Mouse (Mus musculus): ENCODE data around the gene Chst8. TPM values are rescaled to one million over a fixed set of nuclear protein-coding genes. Genes with fewer than 3 reads are reported as not detected.
A peak's percentile ranks its signal among the peaks of the same experiment; 100 is the strongest.

The Chst8 gene
- polyA plus RNA-seq, 1 experiment from 2014 or later = 5.7 TPM

DNA sequence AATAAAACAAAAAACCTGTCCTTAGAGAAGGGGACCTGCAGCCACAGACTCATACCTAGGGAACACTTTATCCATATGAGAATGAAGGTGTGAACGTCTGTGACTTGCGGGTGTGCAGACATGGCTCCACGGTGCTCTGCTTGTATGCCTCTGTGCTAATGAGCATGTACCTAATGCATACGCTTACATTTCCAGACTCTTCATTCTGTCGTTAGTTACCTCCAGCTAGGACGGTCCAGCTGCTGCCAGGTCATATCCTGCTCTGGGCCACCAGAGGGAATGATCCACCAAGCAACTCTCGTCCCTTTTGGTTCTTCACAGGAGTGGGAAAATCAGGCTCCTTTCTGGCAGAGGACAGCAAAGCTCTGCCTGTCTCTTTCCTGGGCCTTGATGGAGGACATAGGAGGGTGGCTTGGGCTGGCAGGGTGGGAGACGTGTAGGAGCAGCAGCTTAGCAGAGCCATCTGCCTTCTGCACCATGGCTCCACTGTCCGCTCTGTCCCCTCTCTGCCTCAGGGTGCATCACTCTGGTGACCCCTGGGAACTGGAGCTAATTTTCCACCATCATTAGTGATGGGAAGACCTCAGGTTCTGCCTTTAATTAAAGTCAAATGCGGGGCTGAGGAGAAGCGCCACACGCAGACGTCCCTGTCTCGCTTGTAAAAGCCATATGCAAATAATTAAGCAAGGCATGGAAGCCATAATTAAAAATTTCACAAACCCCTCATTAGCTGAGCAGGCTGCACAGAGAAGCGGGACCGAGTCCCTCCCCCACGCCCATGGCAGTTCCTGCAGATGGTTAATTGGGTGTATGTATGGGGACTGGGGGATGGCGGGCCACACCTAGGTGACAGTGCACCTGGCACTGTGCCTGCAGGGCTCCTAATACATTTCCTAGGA, 48.0 kb downstream of the Chst8 start:
- WGBS = 58% methylated on average over 18 of the region's 18 CpGs
- no peak for DNase-seq (ENCODE audit: extremely low spot score, low spot score)

DNA sequence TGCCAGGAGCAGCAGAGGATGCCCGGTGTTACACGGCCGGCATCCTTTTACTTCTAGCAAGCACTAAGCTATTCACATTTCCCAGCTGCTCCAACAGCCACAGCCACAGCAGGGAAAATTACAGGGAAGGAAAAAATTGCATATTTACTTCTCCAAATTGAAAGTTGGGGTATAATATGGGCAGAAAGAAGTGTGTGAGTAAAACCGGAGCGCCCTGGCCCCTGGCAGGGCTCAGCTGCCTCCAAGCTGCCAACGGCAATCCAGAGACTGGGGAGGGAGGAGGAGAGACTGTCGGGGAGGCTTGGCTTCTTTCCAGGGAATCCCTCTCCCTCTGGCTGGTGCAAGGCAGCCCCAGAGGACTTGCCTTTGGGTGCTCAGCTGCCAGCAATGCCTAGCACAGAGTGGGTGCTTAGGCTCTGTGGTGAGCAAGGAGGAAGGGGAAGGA, 53.1 kb downstream of the Chst8 start:
- DNase-seq (ENCODE audit: extremely low spot score, low spot score) = no peak
- no peaks in the 10 kb centered on the region for H3K9me3 ChIP-seq
- 86% methylated on average over 7 of the region's 7 CpGs for WGBS
- peaks cover 25% of the 10 kb centered on the region for H3K4me1 ChIP-seq
- H3K27me3 ChIP-seq (ENCODE audit: poor library complexity, severe bottlenecking) = no peaks in the 10 kb centered on the region
- no peaks in the 10 kb centered on the region for H3K36me3 ChIP-seq (replicated peaks)
- no peak overlapping the region for H3K4me3 ChIP-seq
- no peak overlapping the region for H3K27ac ChIP-seq

More for the DNA sequence above, 48.0 kb downstream of the Chst8 start:
- Histone ChIP-seq H3K36me3 (replicated peaks) (no peaks in the 10 kb centered on the region), H3K27ac (peak overlapping the region; percentile 62), H3K27me3 (ENCODE audit: poor library complexity, severe bottlenecking) (no peaks in the 10 kb centered on the region), H3K9me3 (no peaks in the 10 kb centered on the region), H3K4me1 (peaks cover 32% of the 10 kb centered on the region), H3K4me3 (no peak overlapping the region)

DNA sequence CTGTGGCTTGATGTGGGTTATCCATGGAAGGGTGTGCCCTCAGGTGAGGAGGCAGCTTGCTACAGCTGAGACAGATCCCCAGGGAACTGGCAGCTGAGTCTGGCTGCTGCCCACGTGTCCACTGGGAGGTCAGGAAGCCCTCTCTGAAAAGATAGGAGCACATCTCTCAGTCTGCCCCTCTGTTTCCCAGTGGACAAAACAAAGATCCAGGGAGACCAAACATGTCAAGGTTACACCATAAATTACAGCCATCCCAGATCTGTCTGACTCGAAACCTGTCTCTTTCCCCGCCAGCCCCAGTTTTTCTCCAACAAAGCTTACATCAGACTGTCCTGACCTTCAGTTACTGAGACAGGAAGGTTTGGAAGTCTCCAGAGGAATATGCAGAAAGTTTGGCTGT, 53.8 kb downstream of the Chst8 start:
- Histone ChIP-seq H3K27me3 (ENCODE audit: poor library complexity, severe bottlenecking) (no peaks in the 10 kb centered on the region), H3K36me3 (replicated peaks) (no peaks in the 10 kb centered on the region), H3K4me1 (peaks cover 24% of the 10 kb centered on the region), H3K9me3 (no peaks in the 10 kb centered on the region), H3K4me3 (no peak overlapping the region), H3K27ac (no peak overlapping the region)
- 83% methylated on average over 3 of the region's 3 CpGs for WGBS
- DNase-seq (ENCODE audit: extremely low spot score, low spot score) = no peak

DNA sequence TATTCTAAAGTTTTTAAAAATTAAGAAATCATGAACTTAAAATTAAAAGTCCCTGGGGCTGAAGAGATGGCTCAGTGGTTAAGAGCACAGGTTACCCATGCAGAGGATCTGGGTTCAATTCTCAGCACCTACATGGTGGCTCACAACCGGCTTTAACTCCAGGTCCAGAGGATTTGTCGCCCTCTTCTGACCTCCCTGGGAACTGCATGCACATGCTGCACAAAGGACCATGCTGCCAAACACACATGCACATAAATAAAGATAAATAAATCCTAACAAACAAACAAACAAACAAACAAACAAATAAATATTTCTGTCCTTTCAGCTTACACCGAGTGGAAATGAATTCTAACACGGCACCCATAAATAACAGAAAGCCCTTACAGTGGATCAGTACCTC, 55.0 kb downstream of the Chst8 start:
- no peaks in the 10 kb centered on the region for H3K27me3 ChIP-seq (ENCODE audit: poor library complexity, severe bottlenecking)
- no peak overlapping the region for H3K4me3 ChIP-seq
- H3K9me3 ChIP-seq = no peaks in the 10 kb centered on the region
- no peak overlapping the region for H3K27ac ChIP-seq
- DNase-seq (ENCODE audit: extremely low spot score, low spot score) = no peak
- whole genome bisulfite sequencing = 82% methylated on average over 4 of the region's 4 CpGs
- peaks cover 28% of the 10 kb centered on the region for H3K4me1 ChIP-seq
- H3K36me3 ChIP-seq (replicated peaks) = no peaks in the 10 kb centered on the region

DNA sequence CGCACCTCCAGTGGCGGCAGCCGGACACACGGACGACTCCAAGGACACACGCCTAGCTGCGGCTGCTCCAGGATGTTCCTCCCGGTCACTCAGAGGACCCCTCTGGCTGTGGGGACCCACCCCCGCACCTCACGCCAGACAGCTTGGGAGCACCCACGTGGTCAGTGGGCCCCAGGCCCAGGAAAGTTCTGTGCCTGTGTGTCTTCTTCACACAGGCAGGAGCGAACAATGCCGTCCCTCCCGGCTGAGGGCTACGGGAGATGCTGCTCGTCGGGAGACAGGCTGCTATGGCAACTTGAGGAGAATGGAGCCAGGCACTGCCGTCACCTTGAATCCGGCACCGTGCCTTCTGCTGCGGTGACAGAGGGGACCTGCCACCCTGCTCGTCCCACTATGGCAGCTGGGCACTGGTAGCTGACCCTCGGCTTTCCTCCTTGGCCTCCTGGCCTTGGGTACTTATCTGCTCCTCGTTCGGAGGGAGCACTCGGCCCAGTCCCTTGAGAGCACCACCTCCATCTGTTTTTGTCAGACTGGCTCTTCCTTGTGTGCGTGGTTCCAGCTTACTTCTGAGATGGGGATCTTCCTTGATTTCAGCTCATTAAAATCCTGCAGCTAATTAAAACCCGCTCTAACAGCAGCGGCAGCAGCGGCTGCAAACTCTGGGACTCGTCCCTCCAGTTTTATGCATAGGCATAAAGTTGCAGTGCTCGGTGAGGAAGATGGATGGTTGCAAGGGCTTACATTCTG, 59.2 kb downstream of the Chst8 start:
- H3K4me3 ChIP-seq = no peak overlapping the region
- DNase-seq (ENCODE audit: extremely low spot score, low spot score) = no peak

DNA sequence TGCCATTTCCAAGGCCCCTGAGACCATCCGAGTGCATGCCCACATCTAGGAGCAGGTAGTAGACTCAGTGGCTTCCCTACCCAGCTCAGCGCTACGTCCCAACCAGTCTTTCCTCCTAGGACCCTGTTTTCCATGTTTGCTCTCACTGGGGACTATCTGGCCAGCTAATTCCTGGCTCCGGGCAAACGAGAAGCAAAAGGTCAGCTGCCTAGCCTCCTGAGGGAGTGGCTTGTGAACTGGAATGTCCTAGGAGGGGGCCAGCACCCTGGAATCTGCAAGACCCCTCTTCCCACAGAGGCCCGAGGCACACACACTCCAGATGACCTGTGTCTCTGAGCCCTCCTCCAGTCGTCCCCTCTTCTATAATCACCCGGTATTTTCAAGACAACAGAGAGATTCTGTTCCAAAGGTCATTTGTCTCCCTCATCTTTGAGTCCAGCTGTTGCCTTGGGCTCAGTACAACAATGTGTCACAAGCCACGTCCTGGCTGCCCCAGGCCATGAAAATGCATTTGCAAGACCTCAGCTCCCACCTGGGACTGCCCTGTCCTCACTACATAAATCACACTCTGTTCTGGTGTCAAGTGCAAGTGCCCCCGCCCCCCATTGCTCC, 60.3 kb downstream of the Chst8 start:
- Histone ChIP-seq H3K4me1 (peaks cover 50% of the 10 kb centered on the region), H3K4me3 (no peak overlapping the region), H3K27ac (peak overlapping the region; percentile 73), H3K36me3 (replicated peaks) (no peaks in the 10 kb centered on the region), H3K27me3 (ENCODE audit: poor library complexity, severe bottlenecking) (no peaks in the 10 kb centered on the region), H3K9me3 (peaks cover 3% of the 10 kb centered on the region; the same call in 1 of the 2 replicates)
- 51% methylated on average over 10 of the region's 10 CpGs for WGBS
- no peak for DNase-seq (ENCODE audit: extremely low spot score, low spot score)

More for the DNA sequence above, 59.2 kb downstream of the Chst8 start:
- Histone ChIP-seq H3K9me3 (peaks cover 3% of the 10 kb centered on the region; the same call in 1 of the 2 replicates), H3K4me1 (peaks cover 47% of the 10 kb centered on the region), H3K36me3 (replicated peaks) (no peaks in the 10 kb centered on the region), H3K27ac (peak overlapping the region; percentile 73), H3K27me3 (ENCODE audit: poor library complexity, severe bottlenecking) (no peaks in the 10 kb centered on the region)
- 80% methylated on average over 32 of the region's 32 CpGs for WGBS

DNA sequence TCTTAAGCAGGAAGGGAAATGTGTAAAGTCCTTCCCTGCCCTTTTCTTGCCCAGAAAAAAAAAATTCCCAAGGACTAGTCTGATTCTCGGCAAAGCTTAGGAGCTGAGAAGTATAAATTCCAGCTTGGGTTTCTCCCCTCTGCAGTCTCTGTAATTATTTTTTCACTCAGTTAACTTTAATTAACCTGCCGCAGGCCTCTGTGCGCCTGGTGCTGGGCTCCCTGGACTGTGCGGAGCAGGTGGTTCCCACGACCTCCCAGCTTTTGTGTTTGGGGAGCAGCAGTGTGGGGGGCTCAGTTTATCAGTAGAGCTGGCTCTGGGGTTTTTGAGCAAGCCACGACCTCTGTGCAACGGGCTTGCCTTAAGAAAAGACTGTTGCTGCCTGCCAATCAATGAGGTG, 62.2 kb downstream of the Chst8 start:
- no peak for DNase-seq (ENCODE audit: extremely low spot score, low spot score)
- Histone ChIP-seq H3K4me3 (no peak overlapping the region), H3K27me3 (ENCODE audit: poor library complexity, severe bottlenecking) (no peaks in the 10 kb centered on the region), H3K36me3 (replicated peaks) (no peaks in the 10 kb centered on the region), H3K27ac (peak overlapping the region; percentile 73), H3K4me1 (peaks cover 60% of the 10 kb centered on the region), H3K9me3 (peaks cover 3% of the 10 kb centered on the region; the same call in 1 of the 2 replicates)
- WGBS = 44% methylated on average over 7 of the region's 7 CpGs

DNA sequence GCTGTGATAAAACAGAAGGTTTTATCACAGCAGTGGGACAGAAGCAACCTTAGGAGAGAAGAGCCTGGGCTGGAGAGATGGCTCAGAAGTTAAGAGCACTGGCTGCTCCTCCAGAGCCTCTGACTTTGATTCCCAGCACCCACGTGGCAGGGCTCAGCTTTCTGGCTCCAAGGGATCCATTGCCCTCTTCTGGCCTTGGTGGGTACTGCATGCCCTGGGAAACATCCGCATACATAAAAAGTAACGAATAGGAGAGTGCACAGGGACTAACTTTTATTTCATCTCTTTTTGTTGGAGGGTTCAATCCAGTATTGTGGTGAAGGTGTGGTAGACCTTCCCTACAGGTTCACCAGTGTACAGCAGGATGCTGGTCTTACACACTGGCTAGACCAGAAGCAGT, 62.8 kb downstream of the Chst8 start:
- Histone ChIP-seq H3K4me3 (no peak overlapping the region), H3K27ac (peak overlapping the region; percentile 73), H3K4me1 (peaks cover 60% of the 10 kb centered on the region), H3K27me3 (ENCODE audit: poor library complexity, severe bottlenecking) (no peaks in the 10 kb centered on the region), H3K36me3 (replicated peaks) (no peaks in the 10 kb centered on the region), H3K9me3 (peaks cover 3% of the 10 kb centered on the region; the same call in 1 of the 2 replicates)
- 48% methylated on average over 3 of the region's 3 CpGs for WGBS
- peak; percentile 51 for DNase-seq (ENCODE audit: extremely low spot score, low spot score)

DNA sequence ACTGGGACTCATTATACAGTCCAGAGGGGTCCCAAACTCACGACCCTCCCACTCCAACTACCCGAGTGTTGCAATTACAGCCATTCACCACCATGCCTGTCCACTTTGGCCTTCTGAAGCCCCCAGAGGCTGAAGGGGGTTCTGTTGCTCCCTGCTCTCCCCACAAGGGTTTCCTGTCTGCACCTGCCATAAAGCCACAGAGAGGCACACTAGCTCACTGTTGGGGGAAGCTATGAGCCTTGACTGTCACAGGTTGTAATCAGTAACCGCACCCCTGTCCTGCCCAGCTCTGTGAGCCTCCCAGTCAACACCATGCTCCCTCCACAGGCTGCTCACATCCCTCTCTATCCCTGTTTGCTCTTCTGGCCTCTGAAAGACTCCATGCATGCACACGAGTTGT, 64.0 kb downstream of the Chst8 start:
- Histone ChIP-seq H3K9me3 (peaks cover 3% of the 10 kb centered on the region; the same call in 1 of the 2 replicates), H3K27ac (0 out of 2 replicates have a peak overlapping the region, but pooled peaks have one; percentile 16), H3K4me1 (peaks cover 52% of the 10 kb centered on the region), H3K4me3 (no peak overlapping the region), H3K36me3 (replicated peaks) (no peaks in the 10 kb centered on the region), H3K27me3 (ENCODE audit: poor library complexity, severe bottlenecking) (no peaks in the 10 kb centered on the region)
- DNase-seq (ENCODE audit: extremely low spot score, low spot score) = no peak
- 73% methylated on average over 4 of the region's 4 CpGs for WGBS

DNA sequence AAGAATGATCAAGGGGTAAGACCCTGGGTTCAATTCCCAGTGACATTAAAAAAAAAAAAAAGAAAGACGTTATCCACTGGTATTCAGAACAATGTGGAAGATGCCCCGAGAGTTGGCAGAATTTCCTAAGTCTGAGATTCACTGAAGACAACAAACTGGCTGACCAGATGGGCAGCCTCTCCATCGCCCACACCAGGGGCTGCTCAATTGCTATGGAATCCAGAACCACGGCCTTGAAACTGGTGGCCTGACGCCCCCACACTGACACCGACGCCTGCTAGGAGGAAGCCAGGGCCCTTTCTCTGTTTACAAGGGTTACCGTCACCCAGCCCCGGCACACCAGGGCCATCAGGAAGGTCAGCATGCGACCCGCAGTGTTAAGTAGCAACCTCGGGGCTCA, 64.8 kb downstream of the Chst8 start:
- H3K27me3 ChIP-seq (ENCODE audit: poor library complexity, severe bottlenecking) = no peaks in the 10 kb centered on the region
- H3K9me3 ChIP-seq = peaks cover 3% of the 10 kb centered on the region; the same call in 1 of the 2 replicates
- H3K27ac ChIP-seq = 0 out of 2 replicates have a peak overlapping the region, but pooled peaks have one; percentile 10
- H3K4me1 ChIP-seq = peaks cover 46% of the 10 kb centered on the region
- DNase-seq (ENCODE audit: extremely low spot score, low spot score) = no peak
- 84% methylated on average over 12 of the region's 12 CpGs for WGBS
- H3K4me3 ChIP-seq = no peak overlapping the region
- H3K36me3 ChIP-seq (replicated peaks) = no peaks in the 10 kb centered on the region

DNA sequence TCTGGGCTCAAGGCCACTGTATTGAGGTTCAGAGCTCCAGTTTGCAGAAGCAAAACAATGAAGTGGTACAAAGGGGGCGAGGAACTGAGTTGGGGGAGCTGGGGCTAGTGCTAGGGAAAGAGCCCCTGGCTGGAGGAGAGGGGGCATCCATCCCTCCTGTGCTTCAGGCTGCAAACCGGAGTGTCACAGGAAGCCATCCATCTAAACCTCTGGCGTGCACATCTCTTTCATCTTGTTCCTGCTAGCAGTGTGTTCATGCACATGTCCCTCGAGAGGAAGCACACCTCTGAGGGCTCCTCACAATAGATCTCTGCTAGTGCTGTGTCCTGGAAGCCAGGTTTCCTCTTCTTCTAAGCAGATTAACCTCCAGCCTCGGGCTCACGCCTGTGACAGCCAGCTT, 65.9 kb downstream of the Chst8 start:
- peaks cover 3% of the 10 kb centered on the region; the same call in 1 of the 2 replicates for H3K9me3 ChIP-seq
- DNase-seq (ENCODE audit: extremely low spot score, low spot score) = no peak
- no peaks in the 10 kb centered on the region for H3K27me3 ChIP-seq (ENCODE audit: poor library complexity, severe bottlenecking)
- WGBS = 72% methylated on average over 6 of the region's 6 CpGs
- peaks cover 44% of the 10 kb centered on the region for H3K4me1 ChIP-seq
- no peak overlapping the region for H3K4me3 ChIP-seq
- H3K36me3 ChIP-seq (replicated peaks) = no peaks in the 10 kb centered on the region
- H3K27ac ChIP-seq = 0 out of 2 replicates have a peak overlapping the region, but pooled peaks have one; percentile 31

DNA sequence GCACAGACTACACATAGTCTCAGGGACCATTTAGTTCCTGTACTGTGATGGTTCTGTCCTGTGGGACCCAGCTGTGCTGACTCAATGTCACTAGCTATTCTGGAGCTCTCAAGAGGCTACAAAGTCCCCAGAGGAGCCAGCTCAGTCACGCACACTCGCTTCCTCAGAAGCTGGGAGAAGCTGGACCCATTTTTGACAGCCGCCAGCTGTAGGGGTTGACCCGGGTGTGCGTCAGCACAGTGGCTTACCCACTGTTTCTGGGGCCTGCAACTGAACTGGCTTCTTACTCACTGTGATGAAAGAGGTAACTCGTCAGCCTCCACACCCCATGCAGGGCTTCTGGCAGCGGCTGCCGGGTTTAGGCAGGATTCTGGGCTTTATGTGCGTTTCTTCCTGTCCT, 66.3 kb downstream of the Chst8 start:
- Histone ChIP-seq H3K9me3 (peaks cover 3% of the 10 kb centered on the region; the same call in 1 of the 2 replicates), H3K27ac (0 out of 2 replicates have a peak overlapping the region, but pooled peaks have one; percentile 31), H3K4me3 (no peak overlapping the region), H3K4me1 (peaks cover 41% of the 10 kb centered on the region), H3K36me3 (replicated peaks) (no peaks in the 10 kb centered on the region), H3K27me3 (ENCODE audit: poor library complexity, severe bottlenecking) (no peaks in the 10 kb centered on the region)
- WGBS = 69% methylated on average over 9 of the region's 9 CpGs
- no peak for DNase-seq (ENCODE audit: extremely low spot score, low spot score)
